Mouse (Mus musculus) midbrain, embryonic 11.5 days (tissue): Measurements from ENCODE around the gene Acsl1. TPM values are rescaled to one million over a fixed set of nuclear protein-coding genes. Genes with fewer than 3 reads are reported as not detected.

ENCODE experiments used
- ATAC-seq: fragments of 200-750 bp; cut with Nextera tagmentation; 2 replicates; pipeline ENCODE4 v1.8.0; 2017; ENCODE audit warnings: moderate TSS enrichment, moderate library complexity; ENCODE audit not compliant: low FRiP score
- DNase-seq: peaks from one replicate; pipeline ENCODE4 v3.0.0; 2015; ENCODE audit warnings: low spot score; ENCODE audit errors: missing footprints
- H3K27ac ChIP-seq: fragments of 300-500 bp; sonication (generic); 2 replicates; pipeline ENCODE4 v1.5.1; 2014; ENCODE audit warnings: low read depth, low read length
- H3K27me3 ChIP-seq: fragments of 300-500 bp; sonication (generic); 2 replicates; pipeline ENCODE4 v1.6.1; 2014; ENCODE audit warnings: mild to moderate bottlenecking, low read length, moderate library complexity, mixed read lengths; ENCODE audit not compliant: control insufficient read depth, insufficient read depth
- H3K36me3 ChIP-seq: fragments of 300-500 bp; sonication (generic); 2 replicates; pipeline ENCODE4 v1.6.1; 2014; ENCODE audit warnings: mild to moderate bottlenecking, low read length, moderate library complexity, mixed read lengths; ENCODE audit not compliant: control insufficient read depth, insufficient read depth
- H3K4me1 ChIP-seq: fragments of 300-500 bp; sonication (generic); 2 replicates; pipeline ENCODE4 v1.6.1; 2014; ENCODE audit warnings: low read length; ENCODE audit not compliant: control insufficient read depth, insufficient read depth
- H3K4me2 ChIP-seq: fragments of 300-500 bp; sonication (generic); 2 replicates; pipeline ENCODE4 v1.6.1; 2014; ENCODE audit warnings: mild to moderate bottlenecking, moderate library complexity
- H3K4me3 ChIP-seq: fragments of 300-500 bp; sonication (generic); 2 replicates; pipeline ENCODE4 v1.5.1; 2014; ENCODE audit warnings: low read depth, low read length
- H3K9ac ChIP-seq: fragments of 300-500 bp; sonication (generic); 2 replicates; pipeline ENCODE4 v1.6.1; 2014; ENCODE audit warnings: low read length
- H3K9me3 ChIP-seq: fragments of 300-500 bp; sonication (generic); 2 replicates; pipeline ENCODE4 v1.6.1; 2016; ENCODE audit warnings: low read length; ENCODE audit not compliant: control insufficient read depth
- WGBS: fragments of 180-500 bp; shearing (Covaris S2); extraction: QIAGEN DNeasy Blood & Tissue Kit; methylation state at CpG from one replicate; pipeline ENCODE4 v1.1.7; 2014; 5-methylcytosine and 5-hydroxymethylcytosine counted together
- polyA plus RNA-seq: library from polyadenylated mRNA; unstranded; fragments of >200 nt; fragmentation: Nextera tagmentation; extraction: Ambion mirVana; gene quantifications from 2 replicates; pipeline ENCODE4 v1.2.1, GENCODE M21; 2014

Gene Acsl1
- polyA plus RNA-seq, 1 experiment from 2014 or later = 9.0 TPM

DNA sequence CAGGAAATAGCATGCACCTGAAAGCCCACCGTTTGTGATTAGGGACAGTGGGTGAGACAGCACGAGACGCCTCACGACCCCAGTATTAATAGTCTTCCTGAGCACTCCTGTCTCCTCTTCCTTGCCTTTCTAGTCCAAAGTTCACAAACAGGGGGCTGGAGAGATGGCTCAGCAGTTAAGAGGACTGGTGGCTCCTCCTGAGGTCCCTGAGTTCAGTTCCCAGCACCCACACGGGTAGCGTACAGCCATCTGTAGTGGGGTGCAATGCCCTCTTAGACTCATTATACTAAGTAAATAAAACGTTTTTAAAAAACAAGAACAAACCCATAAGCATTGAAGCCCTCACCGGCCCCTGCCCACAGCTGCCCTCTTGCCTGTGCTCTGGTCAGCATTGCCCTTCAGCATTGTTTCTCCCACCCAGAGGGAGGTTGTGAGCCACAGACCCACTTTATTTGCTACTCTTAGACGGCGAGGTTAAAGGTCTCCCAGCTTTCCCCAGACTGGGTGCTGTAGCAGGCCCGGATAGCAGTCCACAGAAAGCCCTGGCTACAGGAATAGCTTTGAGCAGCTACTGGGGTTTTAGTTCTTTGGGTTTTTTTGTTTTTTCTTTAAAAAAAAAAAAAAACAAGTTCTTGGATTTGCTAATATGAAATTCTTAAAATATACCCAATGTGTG is 22.8 kb downstream of the Acsl1 start:
- Histone ChIP-seq H3K4me3 (no peak overlapping the region), H3K27me3 (no peaks in the 10 kb centered on the region), H3K9ac (no peak overlapping the region), H3K36me3 (no peaks in the 10 kb centered on the region), H3K27ac (no peak overlapping the region), H3K4me2 (no peak overlapping the region), H3K9me3 (no peaks in the 10 kb centered on the region), H3K4me1 (no peaks in the 10 kb centered on the region)
- WGBS = 80% methylated on average over 11 of the region's 11 CpGs
- ATAC-seq (no peak), DNase-seq (no peak)

DNA sequence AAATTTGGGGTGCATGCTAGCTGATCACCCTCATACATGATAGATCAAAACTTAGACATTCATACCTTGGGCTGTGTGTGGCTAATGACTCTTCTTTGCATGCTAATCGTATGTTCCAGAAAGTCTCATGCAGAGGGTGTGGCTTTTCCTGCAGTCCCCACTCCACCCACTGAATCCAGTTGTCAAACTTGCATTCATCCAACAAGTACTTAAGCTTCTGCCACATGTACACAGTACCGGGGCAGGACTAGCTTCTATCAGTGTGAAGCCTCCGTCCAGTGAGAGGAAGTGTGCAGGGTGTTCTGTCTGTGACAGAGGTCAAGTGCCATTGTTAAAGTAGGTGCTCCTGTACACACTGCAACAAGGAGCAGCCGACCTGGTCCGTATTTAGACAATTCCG is 26.0 kb downstream of the Acsl1 start:
- ATAC-seq (no peak), DNase-seq (no peak)
- Histone ChIP-seq H3K27ac (no peak overlapping the region), H3K36me3 (no peaks in the 10 kb centered on the region), H3K4me1 (no peaks in the 10 kb centered on the region), H3K27me3 (no peaks in the 10 kb centered on the region), H3K9me3 (no peaks in the 10 kb centered on the region), H3K4me3 (no peak overlapping the region), H3K4me2 (no peak overlapping the region), H3K9ac (no peak overlapping the region)
- 89% methylated on average over 6 of the region's 6 CpGs for WGBS

DNA sequence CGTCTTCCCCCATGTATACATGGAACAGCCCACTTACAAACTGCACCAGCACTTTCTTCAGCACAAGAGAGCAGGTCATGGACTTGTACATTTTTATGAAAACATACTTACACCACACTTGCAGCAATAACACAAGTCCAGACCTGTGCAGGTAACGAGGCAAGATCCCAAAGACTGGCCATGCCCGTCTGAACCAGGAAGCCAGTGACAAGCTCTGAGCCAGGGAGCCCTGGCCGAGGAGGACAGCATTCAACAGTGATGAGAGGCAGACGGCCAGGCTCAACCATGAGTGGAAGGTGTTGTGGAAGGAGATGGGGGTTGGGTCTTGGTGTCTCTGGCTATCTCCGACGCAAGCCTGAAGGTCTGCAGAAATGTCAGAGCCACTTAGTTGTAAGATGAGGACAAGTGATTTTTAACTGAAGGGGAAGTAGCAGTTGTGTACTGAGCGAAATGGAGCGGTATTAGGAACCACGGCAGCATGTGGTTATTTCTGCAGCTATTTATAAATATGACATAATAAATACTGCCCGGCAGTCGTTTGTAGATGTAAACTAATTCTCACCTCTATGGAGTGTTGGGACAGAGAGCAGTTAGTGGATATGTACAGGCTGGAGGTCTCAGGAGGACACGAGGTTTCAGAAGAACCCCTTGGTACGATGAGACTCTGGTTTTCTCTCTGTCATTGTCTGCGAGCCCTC is 26.6 kb downstream of the Acsl1 start:
- Histone ChIP-seq H3K4me1 (no peaks in the 10 kb centered on the region), H3K27me3 (no peaks in the 10 kb centered on the region)
- WGBS = 88% methylated on average over 15 of the region's 15 CpGs

DNA sequence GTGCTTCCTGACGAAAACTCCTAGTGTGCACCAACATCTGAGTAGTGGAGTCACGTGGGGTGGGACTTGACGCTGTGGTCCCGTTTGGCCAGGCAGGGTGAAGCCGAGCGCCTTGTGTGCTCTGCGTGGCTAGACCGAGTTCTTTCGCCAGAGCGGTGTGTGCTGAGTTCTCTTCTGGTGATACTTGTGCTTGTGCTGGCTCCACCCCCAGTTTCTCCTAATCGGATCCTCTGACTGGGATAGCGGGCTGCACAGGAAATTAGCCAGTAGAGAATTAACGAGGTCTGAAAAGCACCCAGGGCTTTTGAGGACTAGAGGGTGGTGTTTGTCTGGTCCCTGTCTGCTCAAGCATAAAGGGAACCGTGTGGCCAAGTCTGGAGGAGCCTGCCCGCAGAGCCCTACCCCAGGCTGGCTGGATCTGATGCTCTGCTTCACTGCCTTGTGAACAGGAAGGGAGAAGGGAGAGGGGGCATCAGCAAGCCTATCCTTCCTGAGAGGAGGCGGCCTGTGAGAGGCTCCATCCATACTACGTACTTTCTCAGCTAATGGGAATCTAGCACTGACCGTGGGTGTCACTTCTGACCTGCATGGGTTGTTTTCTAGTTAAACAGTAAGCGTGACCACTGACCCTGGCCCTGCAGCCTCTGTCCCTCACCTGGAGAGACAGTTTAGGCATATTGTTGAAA is 28.7 kb downstream of the Acsl1 start:
- peak overlapping the region; percentile 14; the same call in 1 of the 2 replicates for H3K9ac ChIP-seq
- no peak overlapping the region; the same call in 1 of the 2 replicates for H3K4me2 ChIP-seq
- no peak for DNase-seq
- H3K9me3 ChIP-seq = no peaks in the 10 kb centered on the region
- H3K4me3 ChIP-seq = no peak overlapping the region
- WGBS = 35% methylated on average over 19 of the region's 19 CpGs
- H3K4me1 ChIP-seq = 0 out of 2 replicates have a peak, but pooled peaks cover 3% of the 10 kb centered on the region
- H3K27me3 ChIP-seq = no peaks in the 10 kb centered on the region
- ATAC-seq = no peak
- H3K27ac ChIP-seq = no peak overlapping the region
- H3K36me3 ChIP-seq = no peaks in the 10 kb centered on the region

More for the DNA sequence above, 26.6 kb downstream of the Acsl1 start:
- Histone ChIP-seq H3K9ac (no peak overlapping the region), H3K4me2 (no peak overlapping the region), H3K27ac (no peak overlapping the region), H3K4me3 (no peak overlapping the region), H3K9me3 (no peaks in the 10 kb centered on the region), H3K36me3 (no peaks in the 10 kb centered on the region)
- DNase-seq (no peak), ATAC-seq (no peak)

DNA sequence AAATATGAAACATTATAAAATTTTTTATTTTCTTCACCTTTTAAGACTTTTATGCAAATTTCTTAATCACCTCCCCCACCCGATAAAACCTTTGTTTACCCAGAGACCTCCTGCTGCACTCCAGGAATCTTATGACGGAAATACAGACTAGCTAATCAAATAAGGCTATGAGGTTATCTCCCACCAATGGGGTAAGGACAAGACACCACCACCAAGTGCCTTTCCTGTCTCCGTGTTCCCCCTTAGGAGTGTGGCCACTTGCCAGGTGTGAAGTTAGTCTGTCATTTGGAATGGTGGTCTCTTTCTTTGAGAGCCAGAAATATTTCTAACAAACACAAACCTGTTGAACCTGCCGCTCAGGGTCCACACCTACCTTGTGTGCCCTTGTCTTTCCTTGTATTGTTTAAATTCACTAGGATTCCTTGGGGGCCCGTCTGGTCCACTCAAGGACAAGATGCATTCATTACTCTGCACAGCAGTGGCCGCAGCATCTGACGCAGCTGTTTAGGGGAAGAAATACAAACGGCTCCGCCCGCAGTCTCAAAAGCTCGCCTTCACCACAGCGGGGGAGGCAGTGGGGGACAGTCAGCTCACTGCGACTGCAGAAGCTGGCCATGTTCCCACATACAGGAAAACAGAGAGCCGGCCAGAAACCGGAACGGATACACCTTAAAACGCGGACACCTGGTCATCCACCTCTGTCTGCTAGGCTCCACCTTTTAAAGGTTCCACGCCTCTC is 31.7 kb downstream of the Acsl1 start:
- H3K9me3 ChIP-seq = no peaks in the 10 kb centered on the region
- 0 out of 2 replicates have a peak, but pooled peaks cover 3% of the 10 kb centered on the region for H3K4me1 ChIP-seq
- no peaks in the 10 kb centered on the region for H3K27me3 ChIP-seq
- H3K4me2 ChIP-seq = peak overlapping the region; percentile 28
- DNase-seq = peak; percentile 86
- ATAC-seq = no peak
- 19% methylated on average over 19 of the region's 19 CpGs for WGBS
- H3K4me3 ChIP-seq = no peak overlapping the region
- H3K27ac ChIP-seq = no peak overlapping the region
- no peaks in the 10 kb centered on the region for H3K36me3 ChIP-seq
- H3K9ac ChIP-seq = no peak overlapping the region; the same call in 1 of the 2 replicates

DNA sequence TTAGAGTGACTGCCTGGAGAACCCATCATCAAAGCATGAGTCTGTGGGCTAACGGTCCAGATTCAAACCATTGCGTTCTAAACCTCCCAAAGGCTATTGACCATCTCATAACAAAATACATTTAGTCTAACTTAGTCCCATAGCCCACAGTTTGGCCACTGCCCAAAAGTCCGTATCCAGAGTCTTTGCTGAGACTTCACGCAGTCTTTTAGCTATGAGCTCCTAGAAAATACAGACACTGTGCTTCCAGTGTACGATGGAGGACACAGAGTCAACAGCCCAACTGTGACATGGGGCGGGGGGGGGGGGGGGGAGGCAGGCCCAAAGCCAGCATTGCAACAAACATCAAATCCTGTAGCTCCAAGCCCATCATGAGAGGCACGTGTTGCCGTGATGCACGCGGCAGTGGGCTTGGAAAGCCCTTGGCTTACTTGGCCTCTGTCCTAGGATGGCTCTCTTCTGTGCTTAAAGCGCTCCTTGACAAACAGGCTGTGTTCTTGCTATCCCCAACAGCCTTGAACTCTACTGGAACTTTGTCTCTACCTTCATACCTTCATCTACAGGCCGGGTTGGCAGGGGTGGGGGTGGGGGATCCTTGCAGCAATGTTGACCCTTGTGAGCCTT is 32.3 kb downstream of the Acsl1 start:
- Histone ChIP-seq H3K9ac (no peak overlapping the region), H3K4me1 (0 out of 2 replicates have a peak, but pooled peaks cover 3% of the 10 kb centered on the region), H3K27me3 (no peaks in the 10 kb centered on the region), H3K36me3 (no peaks in the 10 kb centered on the region), H3K27ac (no peak overlapping the region), H3K4me3 (no peak overlapping the region), H3K9me3 (no peaks in the 10 kb centered on the region), H3K4me2 (peak overlapping the region; percentile 28)
- WGBS = 76% methylated on average over 12 of the region's 12 CpGs
- ATAC-seq (no peak), DNase-seq (no peak)

DNA sequence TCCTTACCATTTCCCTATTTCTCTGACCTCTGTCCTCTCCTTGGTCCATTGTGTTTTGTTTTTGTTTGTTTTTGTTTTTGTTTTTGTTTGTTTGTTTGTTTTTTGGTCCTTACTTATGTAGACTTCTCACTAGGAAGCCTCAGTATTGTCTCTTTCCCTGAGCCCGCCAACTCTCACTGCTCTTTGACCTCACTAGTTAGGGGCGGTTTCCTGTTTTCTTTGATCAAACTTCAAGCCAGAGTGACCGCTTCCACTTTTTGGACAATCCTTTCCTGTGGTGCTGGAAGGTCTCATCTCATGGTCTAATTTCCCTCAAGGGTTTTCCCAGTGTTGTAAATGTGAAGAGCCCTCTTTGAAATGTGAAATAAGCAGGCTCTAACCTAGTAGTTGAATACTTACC is 33.4 kb downstream of the Acsl1 start:
- H3K4me1 ChIP-seq = 0 out of 2 replicates have a peak, but pooled peaks cover 3% of the 10 kb centered on the region
- H3K27me3 ChIP-seq = no peaks in the 10 kb centered on the region
- H3K9ac ChIP-seq = no peak overlapping the region
- H3K27ac ChIP-seq = no peak overlapping the region
- DNase-seq (no peak), ATAC-seq (no peak)
- WGBS = 72% methylated on average over 3 of the region's 3 CpGs
- no peaks in the 10 kb centered on the region for H3K9me3 ChIP-seq
- no peak overlapping the region for H3K4me2 ChIP-seq
- H3K36me3 ChIP-seq = no peaks in the 10 kb centered on the region
- no peak overlapping the region for H3K4me3 ChIP-seq

DNA sequence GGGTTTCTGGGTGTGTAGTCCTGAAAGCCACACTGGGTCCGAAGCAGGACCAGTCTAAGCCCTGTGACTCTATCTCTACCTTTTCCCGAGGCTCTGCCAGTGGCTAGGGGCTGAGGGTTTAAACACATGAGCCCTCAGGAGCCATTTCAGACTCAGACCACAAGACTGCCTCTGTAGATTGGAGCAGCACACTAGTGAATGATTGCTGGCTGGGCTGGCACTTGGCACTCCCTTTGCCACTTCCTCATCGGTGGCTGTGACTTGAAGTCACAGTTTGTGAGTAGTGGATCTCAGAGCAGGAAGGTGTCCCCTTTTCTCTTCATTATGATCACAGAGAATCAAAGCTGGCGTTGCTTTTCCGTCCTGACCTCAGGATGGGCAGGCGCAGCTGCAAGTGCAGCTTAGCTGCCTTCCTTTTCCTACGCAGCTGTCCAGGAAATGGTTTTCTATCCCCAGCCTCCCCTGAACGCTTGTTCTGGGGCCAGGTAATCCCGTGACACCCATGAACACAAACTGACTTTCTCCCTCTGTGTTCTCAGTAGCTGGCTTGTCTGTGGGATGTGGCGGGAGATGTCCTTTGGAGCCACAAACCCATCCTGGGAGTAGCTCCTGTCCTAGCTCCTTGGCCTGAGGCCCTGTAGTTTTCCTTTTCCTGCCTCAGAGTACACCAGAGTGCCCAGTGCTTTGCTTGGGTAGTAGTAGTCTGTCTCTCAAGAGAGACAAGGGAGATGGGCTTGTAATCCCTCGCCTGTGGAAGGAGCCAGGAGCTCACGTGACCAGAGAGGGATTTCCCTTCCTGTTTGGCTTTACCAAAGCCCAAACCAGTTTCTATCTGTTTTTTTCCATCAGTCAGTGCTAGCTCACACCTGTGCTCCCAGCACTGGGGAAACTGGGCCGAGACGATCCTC is 37.9 kb downstream of the Acsl1 start:
- no peak for ATAC-seq
- no peaks in the 10 kb centered on the region for H3K9me3 ChIP-seq
- no peak for DNase-seq
- no peaks in the 10 kb centered on the region for H3K4me1 ChIP-seq
- H3K4me3 ChIP-seq = no peak overlapping the region
- H3K27me3 ChIP-seq = no peaks in the 10 kb centered on the region
- no peak overlapping the region for H3K27ac ChIP-seq
- H3K36me3 ChIP-seq = no peaks in the 10 kb centered on the region
- H3K4me2 ChIP-seq = no peak overlapping the region
- WGBS = 85% methylated on average over 14 of the region's 14 CpGs
- no peak overlapping the region for H3K9ac ChIP-seq
